Mouse (Mus musculus) kidney, adult 11 months (tissue): Measurements from ENCODE around the gene Reps2.

Experiments used
- DNase-seq: peaks from one replicate; pipeline ENCODE4 v3.0.0; 2022

Gene Reps2

DNA sequence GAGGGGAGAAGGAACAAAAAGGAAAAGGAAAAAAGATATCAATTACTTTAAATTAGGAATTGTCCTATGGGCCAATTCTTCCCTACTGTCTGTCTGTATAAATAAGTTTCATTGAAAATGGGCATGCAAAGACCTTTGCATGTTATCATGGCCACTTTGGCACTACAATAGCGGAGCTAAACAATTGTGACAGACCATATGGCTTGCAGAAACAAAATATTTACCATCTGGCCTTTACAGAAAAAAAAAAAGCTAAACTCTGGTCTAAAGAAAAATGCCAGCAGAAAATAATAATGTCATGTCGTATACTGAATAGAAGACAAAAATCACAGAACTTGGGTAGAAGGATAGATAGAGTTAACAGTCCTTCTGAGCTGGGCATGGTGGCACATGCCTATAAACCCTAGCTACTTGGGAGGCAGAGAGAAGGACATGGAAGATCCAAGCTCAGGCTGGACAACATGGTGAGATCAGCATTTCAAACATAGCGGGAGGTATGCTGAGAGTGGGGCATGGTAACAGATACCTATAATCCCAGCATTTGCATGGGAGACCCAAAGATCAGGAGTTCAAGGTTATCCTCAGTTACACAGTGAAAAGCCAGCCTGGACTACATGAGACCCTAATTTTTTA is 54.2 kb downstream of the Reps2 start:
- DNase-seq: no peak

DNA sequence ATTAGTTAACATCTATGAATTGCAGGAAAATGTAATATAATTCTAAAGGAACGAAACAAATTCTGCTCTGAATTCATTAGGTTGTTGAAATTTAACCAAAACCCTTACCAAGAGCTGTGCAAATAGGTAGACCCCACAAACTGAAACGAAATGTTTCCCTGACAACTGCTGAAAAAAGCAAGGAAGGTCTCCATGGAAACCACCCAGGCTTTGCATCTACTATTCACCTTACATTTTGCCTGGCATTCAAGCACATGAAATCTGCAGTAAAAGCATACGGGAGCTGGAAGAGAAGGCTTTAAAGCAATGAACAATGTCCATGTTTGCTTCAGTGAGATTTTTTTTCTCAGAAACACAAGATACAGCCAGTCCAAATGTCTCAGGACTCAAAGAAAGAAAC is 59.1 kb downstream of the Reps2 start:
- no peak for DNase-seq

DNA sequence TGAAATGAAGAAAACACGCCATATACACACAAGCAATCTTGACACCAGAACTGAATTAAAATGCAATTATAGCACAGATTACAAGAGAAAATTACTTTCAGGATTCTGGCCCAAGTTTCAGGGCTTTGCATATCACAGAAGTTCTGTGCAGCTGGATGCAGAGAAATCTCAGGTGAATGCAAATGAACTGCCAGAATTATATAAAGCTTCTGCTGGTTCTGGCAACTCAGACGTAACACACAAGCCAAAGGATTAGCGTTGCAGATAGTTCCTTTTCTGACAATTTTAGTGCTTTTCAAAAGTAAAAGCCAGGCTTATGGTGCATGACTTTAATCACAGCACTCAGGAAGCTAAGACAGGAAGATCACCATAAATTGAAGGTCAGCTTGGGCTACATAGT is 62.9 kb downstream of the Reps2 start:
- DNase-seq: no peak

DNA sequence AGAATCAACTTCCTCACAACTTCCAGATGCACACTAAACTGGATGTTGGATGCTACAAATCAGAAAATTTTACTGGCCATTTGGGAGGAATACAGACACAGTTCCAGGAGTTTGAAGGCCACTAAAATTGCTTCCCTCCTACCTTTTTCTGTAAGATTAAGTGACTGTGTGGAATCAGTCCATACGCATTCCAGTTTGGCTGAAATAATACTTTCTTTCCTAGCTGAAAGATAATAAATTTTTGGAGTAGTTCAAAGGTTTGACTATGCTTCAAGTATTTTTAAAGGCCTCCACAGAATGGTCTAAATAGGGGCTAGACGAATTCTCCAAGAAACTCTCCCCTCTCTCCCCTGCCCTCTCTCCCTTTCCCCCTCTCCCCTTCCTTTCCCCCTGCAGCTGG is 75.0 kb downstream of the Reps2 start:
- DNase-seq: no peak

DNA sequence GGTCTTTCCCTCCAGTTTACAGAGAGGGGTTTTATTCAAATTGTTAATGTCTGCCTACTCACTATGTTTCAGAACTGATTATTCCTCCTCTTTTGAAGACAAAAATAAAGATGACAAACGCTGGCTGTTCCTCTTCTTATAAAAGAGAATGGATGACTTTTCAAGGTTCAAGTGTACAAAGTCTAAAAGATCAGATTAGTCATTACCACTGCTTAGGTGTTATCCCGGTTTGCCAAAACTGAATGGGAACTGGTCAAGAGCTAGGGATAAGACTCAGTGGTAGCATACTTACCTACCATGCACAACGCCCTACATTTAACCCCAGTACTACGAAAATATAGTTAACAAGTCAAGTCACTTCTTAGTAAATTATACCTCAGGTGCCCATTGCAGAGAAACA is 77.9 kb downstream of the Reps2 start:
- no peak for DNase-seq

DNA sequence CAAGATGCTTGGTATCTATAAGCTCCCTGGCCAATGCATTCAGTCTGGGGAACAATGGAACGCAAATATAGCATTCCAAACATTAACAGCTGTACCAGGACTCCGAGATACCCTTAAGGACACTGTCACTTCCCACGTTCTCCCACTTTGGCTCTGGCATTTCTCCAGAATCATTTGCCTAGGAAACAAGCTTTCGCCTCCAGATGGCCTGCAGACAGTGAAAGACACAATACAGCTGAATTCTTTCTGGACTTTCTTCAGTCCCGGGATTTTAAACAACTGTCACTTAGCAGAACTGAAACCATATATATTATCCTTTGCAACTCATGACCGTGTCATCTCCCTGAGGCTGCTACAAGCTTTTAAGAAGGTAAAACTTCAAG is 87.0 kb downstream of the Reps2 start:
- DNase-seq: no peak

DNA sequence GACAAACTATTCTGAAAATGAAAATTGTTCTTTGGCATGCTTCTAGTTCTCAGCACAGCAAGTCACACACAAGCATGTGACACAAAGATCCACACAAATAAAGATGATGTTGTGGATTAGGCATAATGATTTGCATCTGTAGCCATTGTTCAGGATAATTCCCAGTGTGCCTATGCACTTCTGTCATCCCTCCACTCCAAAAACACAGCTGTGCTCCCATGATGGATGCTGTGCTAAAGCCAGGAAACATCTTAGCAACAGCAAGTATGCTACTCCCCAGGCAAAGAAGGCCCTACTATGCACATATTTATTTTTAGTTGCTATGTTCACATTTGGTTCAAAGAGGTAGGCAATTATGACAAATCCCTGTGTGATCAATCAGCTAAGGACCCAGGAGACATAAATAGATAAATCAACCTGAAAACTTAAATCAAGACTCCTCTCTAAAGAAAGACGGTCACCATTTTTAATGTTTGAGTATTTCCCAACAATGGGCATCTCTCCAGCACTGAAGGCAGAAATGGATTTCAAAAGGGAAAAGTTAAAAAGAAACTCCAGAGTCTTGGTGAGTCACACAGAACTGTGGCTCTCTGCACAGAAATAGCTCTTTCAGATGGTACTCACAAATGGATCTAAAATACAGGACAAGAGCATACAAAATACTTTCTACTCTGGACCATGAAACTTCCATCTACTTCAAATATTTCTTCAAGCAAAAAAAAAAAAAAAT is 87.6 kb downstream of the Reps2 start:
- DNase-seq: no peak

DNA sequence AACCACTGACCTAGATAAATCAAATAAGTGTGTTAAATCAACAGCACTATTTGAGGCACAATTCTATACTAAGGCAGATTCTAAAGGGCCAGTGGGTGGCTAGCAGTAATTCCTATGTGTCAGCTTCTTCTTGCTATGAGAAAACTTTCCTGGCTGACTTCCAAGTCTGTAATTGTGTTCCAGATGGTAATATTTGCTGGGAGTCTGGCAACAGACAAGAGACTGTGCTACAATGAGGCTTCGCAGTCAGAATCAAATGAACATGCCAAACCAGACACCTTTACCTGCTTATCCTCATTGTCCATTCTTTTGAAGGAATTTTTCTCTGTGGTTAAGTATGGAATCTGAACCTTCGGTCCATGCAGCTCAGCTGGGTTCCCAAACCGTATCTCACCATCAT is 88.9 kb downstream of the Reps2 start:
- DNase-seq: no peak

DNA sequence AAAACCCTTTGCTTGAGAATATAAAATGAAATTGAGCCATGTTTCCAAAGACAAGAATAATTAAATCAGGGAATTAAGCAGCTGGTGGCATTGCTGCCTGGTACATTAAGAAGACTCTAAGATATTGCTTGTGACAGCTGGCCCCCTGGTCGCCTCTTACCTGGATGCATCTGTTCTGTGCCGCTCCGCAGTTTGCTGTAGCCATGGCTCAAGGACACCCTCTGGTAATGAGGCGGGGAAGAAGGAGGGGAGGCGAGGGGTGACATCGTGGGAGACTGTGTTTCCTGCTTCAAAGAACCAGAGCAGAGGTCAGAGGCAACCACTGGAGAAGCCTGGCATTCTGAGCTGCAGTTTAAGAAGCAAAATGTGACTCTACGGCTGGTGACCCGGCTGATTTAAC is 91.1 kb downstream of the Reps2 start:
- no peak for DNase-seq

DNA sequence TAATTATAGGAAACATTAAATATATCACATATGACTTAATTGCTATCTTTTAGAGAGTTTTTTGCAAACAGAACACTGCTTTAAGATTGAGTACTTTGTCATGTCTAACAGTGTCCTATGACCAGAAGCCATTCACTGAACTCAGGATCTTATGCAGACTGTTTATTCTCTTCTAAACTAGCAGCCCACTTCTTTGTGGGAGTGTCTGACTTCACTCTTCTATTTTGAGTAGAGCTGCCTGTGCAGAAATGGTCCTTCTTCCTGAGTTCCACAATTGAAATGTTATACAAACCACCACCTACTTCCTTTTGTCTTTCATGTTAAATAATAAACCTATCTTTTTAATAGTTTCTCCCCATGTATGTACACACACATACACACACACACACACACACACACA is 98.4 kb downstream of the Reps2 start:
- DNase-seq: no peak

DNA sequence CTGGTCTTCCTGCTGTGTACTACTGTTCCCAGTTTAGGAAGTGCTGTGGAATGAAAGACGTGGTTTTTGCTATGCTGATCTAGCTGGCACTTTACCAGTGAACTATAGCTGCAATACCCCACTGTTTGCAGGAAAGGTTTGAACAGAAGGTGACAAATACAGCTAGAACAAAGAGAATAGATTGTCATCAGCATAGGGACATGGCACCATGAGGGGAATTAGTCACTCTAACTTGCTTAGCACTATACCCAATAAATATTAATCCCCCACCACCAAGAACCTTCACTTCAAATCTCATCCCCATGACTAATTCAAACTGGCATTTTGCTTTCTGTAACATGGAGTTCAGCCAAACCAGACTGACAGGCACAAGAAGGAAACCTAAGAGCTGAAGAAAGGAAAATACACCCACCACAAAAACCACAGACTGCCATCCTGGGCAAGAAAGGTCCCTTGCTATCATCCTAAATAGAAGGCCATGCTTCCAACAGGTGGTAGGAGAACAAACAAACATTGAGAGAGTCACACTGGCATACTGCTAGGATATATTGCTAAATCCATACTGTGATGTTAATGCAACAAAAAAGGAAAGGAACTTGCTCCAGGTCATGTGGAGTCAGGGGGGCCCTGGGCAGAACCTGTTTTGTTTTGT is 100.7 kb downstream of the Reps2 start:
- no peak for DNase-seq

DNA sequence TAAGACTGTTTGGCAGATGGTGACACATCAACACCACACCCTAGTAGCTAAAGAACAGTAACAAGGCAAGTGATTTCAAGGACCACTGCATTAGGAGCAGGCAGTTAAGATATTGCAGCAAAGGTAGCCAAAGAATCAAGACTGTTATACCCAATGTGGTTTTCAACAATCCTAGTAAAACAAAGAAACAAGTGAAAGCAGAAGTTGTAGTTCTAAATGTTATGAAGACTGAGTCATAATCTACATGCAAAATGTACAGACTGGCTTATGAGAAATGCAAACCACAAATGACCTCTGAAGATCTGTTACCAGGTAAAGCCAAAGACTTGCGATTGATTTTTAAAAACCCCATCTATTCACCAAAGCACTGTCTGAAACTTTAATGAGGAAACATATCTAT is 101.5 kb downstream of the Reps2 start:
- no peak for DNase-seq

DNA sequence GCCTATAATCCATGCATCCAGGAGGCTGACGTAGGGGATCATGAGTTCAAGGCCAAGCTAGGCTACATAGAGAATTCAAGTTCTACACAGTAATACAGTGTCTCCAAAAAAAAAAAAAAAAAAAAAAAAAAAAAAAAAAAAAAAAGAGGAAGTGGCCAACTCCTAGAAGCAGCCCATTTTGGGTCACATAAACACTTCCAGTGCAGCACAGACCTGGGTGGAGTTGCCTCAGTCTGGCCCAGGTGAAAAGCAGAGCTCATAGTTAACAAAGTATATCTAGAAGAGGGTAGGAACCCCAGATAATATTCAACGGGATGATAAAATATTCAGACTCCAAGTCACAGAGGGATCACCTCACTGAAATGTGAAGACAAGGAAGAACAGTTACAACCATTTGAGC is 112.4 kb downstream of the Reps2 start:
- DNase-seq: no peak

DNA sequence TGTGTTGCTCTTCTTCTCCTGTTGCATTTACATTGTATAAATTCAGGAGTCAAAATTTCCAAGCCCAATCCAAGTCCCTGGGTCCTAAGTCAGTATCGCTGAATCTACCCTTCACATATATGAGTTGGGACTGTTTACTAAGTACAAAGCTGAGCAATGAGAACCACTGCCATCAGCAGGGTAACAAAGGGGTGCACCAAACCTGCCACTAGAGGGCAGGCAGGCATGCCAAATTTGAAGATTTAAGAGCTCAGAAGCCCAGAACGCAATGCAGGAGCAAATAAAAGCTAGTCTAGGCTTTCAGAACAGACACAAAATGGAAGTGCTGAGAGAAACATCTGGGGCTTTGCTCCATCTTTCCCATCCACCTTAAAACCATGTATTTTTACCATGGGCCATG is 116.2 kb downstream of the Reps2 start:
- peak; percentile 21 for DNase-seq

DNA sequence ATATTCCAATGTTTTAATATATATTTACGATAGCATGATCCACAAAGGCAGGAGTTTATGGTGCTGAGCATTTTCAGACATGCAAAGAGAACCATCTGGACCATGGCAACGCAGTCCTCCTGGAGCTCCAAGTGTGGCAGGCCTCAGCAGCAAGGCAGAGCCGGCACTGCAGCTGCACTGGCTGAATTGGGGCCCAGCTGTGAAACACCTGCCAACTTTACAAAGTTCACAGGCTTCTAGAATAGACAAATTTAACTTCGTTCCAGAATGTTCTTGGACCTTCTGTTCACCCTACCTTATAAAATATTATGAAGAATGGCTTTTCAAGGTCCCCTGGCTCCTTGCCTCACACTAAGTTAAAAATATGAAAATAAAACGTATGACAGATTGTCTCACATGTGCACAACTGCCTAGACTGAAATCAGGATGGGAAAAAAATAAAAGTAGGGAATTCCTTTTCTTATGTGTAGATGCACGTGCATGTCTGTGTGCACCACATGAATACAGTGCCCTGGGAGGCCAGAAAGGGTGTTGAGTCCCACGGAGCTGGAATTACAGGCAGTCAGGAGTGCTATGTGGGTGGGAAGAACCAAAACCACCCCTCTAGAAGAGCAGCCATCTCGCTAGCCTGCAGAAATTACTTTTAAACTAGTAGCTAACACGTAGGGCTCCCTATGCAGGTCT is 121.5 kb downstream of the Reps2 start:
- DNase-seq: no peak

DNA sequence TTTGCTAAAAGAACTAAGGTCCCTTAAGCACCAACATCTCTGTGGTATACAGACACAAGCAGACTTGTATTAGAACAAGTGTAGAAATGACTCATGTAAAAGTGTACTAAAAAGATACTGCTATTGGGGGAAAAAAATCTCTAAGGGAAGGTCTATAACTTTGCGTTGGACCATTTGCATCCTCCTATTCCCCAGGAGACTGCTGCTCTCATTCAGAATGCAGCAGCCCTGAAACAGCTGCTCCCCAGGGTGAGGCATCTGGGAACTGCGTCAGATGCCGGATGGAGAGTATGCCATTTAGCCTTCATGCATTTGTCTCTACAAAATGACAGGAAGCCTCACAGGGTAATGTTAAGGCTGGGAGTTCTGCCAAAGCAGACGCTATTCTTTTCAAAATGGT is 122.3 kb downstream of the Reps2 start:
- DNase-seq: no peak

DNA sequence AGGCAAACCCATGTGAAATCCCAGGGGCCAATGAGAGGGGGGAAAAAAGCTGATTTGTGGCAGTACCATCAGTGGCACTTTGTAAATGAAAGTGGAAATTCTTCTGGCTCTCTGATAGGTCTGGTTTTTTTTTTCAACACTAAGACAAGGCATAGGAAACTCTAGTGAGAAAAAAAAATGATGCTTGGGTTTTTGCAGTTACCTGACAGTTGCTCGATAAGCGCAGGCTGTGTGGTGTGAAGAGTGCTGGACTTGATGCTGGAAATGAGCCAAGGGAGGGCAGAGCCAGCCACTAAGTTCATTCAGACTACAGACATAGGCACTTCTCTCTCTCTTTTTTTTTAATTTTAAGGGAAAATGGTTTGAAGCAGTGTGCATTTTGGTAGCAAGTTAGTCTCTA is 123.1 kb downstream of the Reps2 start:
- no peak for DNase-seq

DNA sequence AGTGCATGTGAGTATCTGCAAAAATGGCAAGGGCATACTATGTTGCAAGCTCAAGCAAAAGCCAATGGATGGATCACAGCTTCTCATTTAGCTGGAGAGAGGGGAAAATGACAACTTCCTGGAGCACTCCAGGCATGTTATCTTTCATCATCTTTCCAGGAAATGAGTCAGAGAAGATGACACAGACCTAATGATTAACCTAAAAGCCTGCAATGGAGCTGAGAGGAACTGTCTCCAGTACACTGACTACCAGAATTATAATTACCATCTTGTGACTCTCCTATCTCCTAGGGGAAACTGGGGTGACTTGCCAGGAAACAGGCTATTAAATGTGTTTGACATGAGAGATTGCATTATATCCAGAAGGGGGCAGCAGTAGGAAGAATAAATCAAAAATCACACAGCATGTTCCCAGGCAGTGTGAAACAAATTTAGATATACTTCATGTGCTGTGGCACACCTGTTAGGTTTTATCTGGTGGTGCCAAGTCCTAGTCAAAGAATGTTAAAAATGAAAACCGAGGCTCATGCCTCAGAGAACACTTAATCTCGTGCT is 132.9 kb downstream of the Reps2 start:
- DNase-seq: no peak

DNA sequence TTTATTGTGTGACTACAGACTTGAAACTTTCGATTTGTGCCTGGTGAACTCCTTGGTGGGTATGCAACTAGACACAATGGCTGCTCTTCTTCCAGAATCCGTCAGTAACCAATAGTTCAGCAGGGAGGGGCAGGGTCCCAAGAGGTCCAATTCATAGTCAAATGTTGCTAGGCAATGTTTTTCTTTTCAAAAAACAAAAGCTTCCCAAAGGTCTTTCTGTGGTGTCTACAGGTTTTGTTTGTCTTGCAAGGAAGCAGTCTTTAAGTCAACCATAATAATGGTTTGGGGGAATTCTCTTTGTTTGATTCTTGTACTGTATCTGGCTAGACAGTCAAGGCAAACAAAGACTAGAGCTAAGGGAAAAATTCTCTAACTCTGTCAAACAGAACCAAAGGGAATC is 138.3 kb downstream of the Reps2 start:
- DNase-seq: no peak

DNA sequence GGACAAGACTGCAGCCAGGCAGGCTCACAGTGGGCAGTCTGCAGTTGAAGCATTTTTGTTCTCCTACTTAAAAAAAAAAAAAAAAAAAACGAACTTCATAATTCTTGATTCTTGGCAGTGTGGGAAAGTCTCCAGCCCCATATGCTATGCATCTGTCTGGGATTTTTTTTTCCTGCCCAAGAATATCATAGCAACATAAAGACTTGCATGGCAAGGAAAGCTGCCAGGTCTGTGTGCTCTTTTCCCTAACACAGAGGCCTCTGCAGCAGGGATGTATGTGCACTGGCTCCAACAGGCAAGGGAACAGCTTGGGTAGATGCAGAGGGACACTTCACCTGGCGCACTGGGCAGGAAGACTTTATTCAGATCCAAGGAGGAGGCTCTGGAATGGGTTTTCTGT is 140.0 kb downstream of the Reps2 start:
- no peak for DNase-seq

DNA sequence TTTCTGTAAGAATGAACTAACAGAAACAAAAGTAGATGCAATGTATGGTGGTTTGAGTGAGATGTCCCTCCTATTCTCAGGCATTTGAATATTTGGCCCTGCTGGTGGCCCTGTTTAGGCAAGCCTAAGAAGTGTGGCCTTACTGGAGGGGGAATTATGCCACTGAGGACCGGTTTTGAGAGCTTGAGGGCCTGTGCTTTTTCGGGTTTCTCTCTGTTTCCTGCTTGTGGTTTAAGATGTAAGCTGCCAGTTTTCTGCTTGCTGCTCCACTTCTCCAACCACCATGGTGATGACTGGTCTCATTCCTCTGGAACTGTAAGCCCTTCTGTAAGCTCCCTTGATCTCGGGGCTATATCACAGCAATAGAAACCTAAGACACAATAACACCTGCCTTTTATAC is 142.5 kb downstream of the Reps2 start:
- no peak for DNase-seq

DNA sequence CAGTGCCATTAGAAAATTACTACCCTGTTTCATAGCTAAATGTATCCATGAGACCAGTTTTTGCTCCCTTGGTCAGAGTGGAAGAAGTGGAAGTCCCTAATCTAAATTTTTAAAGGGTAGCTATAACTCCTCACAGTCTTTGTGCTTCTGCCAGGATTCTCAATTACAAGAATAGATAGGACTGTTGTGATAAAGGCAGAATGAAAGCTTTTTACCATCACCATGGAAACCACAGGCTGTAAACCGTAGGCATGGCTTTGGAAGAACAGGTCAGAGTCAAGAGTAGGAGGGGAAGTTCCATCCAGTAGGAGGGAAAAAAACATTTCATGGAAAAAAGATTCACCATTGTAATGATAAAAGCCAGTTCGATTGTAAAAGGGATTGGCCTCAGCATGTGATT is 147.0 kb downstream of the Reps2 start:
- no peak for DNase-seq

DNA sequence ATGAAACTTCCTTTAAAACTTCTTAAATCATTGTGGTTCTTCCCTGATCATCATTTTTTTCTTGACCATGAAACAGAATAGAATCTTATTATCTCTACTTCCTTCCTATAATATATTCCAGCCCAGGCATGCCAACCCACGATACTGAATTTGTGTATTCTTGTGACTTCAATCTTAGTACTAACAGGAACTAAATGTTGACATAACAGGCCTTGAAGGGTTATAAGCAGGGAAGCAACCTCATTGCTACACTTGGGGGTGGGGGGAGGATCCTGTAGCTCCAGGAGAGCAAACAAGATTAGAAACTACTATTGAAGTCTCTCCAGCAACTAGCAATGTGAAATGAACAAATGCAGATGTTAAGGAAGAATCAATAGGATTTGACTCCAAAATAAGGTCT is 154.8 kb downstream of the Reps2 start:
- no peak for DNase-seq

DNA sequence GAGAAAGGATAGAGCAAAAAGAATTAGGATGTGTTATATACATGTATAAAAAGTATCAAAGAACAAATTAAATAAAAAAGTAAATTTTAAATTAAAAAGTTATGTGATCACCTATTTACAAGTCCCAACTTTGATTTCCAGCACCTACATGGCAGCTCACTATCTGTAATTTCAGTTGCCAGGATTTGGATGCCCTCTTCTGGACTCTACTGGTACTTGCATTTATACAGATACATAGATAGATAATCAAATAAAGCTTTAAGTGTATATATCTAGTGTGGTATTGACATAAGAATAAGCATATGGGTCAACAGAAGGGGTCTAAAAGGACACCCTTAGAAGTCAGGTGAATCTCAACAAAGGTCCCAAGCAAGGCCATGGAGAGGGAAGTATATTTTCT is 155.7 kb downstream of the Reps2 start:
- no peak for DNase-seq
